Mouse (Mus musculus) kidney, embryonic 15.5 days (tissue): ENCODE data around the gene Chd3. TPM values are rescaled to one million over a fixed set of nuclear protein-coding genes. Genes with fewer than 3 reads are reported as not detected.
"Not testable (repeated sequence)": the region's sequence is repeated elsewhere in the genome, so short reads cannot be mapped to it uniquely, and the experiment has no call there.

ENCODE experiments used
- ATAC-seq: fragments of 200-750 bp; cut with Nextera tagmentation; replicated peaks from 2 replicates; pipeline ENCODE4 v1.8.0; 2017; ENCODE audit warnings: moderate TSS enrichment; ENCODE audit not compliant: low FRiP score
- H3K27ac ChIP-seq: fragments of 300-500 bp; sonication (generic); 2 replicates; pipeline ENCODE4 v1.5.1; 2015; ENCODE audit warnings: mild to moderate bottlenecking, inconsistent platforms
- H3K27me3 ChIP-seq: fragments of 300-500 bp; sonication (generic); 2 replicates; pipeline ENCODE4 v1.6.1; 2015; ENCODE audit warnings: inconsistent platforms
- H3K36me3 ChIP-seq: fragments of 300-500 bp; sonication (generic); 2 replicates; pipeline ENCODE4 v1.6.1; 2015; ENCODE audit warnings: inconsistent platforms
- H3K4me1 ChIP-seq: fragments of 300-500 bp; sonication (generic); 2 replicates; pipeline ENCODE4 v1.6.1; 2015; ENCODE audit warnings: inconsistent platforms
- H3K4me2 ChIP-seq: fragments of 300-500 bp; sonication (generic); 2 replicates; pipeline ENCODE4 v1.6.1; 2015; ENCODE audit warnings: moderate library complexity, mild to moderate bottlenecking, inconsistent platforms
- H3K4me3 ChIP-seq: fragments of 300-500 bp; sonication (generic); replicated peaks from 2 replicates; pipeline ENCODE4 v1.5.1; 2015; ENCODE audit warnings: mild to moderate bottlenecking, inconsistent platforms
- H3K9ac ChIP-seq: fragments of 300-500 bp; sonication (generic); 2 replicates; pipeline ENCODE4 v1.6.1; 2015; ENCODE audit warnings: mild to moderate bottlenecking, inconsistent platforms
- H3K9me3 ChIP-seq: fragments of 300-500 bp; sonication (generic); replicated peaks from 2 replicates; pipeline ENCODE4 v1.6.1; 2016; ENCODE audit warnings: inconsistent platforms
- WGBS: fragments of 180-500 bp; shearing (Covaris S2); methylation state at CpG from one replicate; pipeline ENCODE4 v1.1.7; 2015; ENCODE audit warnings: mixed read lengths; 5-methylcytosine and 5-hydroxymethylcytosine counted together
- polyA plus RNA-seq: library from polyadenylated mRNA; unstranded; fragments of >200 nt; fragmentation: Nextera tagmentation; extraction: Ambion mirVana; gene quantifications from 2 replicates; pipeline ENCODE4 v1.2.1, GENCODE M21; 2015

Chd3 gene
- polyA plus RNA-seq, 1 experiment from 2014 or later: 62.8 TPM

- Histone ChIP-seq H3K36me3 (peaks cover 26% of the 10 kb centered on the region), H3K4me1 (peaks cover 51% of the 10 kb centered on the region), H3K4me2 (peak overlapping the region; percentile 84), H3K27ac (peak overlapping the region; percentile 99), H3K27me3 (0 out of 2 replicates have a peak, but pooled peaks cover 3% of the 10 kb centered on the region), H3K9me3 (no peaks in the 10 kb centered on the region), H3K9ac (peak overlapping the region; percentile 91), H3K4me3 (peak overlapping the region; percentile 78)
- peak; percentile 88 for ATAC-seq
- WGBS: under 1% methylated on average over 48 of the region's 48 CpGs
These were observed 26.6 kb upstream of the Chd3 start for GRCm38 (mm10) chr11:69395634-69396373.

- Histone ChIP-seq H3K4me1 (peaks cover 46% of the 10 kb centered on the region), H3K36me3 (peaks cover 21% of the 10 kb centered on the region), H3K9ac (peak within 1 kb of the TSS; percentile 91), H3K4me2 (peak within 1 kb of the TSS; percentile 84), H3K27ac (peak within 1 kb of the TSS; percentile 99), H3K4me3 (peak within 1 kb of the TSS; percentile 78)
- WGBS: under 1% methylated on average over 24 of the region's 24 CpGs
- ATAC-seq: peak; percentile 78
- H3K27me3 ChIP-seq, H3K9me3 ChIP-seq: not testable (repeated sequence)
These were observed 26.0 kb upstream of the Chd3 start, which contains the start of the genes Naa38 and Cyb5d1 for GRCm38 (mm10) chr11:69395235-69395633. Gene Naa38 (plus strand): TSS chr11:69395487. Gene Cyb5d1 (minus strand): TSS chr11:69395631.

GRCm38 (mm10) chr11:69394591-69395167, 25.5 kb upstream of the Chd3 start:
- H3K27me3 ChIP-seq, ATAC-seq, H3K9me3 ChIP-seq: not testable (repeated sequence)
- peak overlapping the region; percentile 78 for H3K4me3 ChIP-seq
- H3K9ac ChIP-seq: peak overlapping the region; percentile 62
- peak overlapping the region; percentile 84 for H3K4me2 ChIP-seq
- peaks cover 15% of the 10 kb centered on the region for H3K36me3 ChIP-seq
- peak overlapping the region; percentile 99 for H3K27ac ChIP-seq
- under 1% methylated on average over 31 of the region's 31 CpGs for WGBS
- peaks cover 46% of the 10 kb centered on the region for H3K4me1 ChIP-seq

- 47% methylated on average over 10 of the region's 10 CpGs for WGBS
- Histone ChIP-seq H3K4me3 (no peak overlapping the region), H3K4me2 (no peak overlapping the region), H3K36me3 (peaks cover 7% of the 10 kb centered on the region; the same call in 1 of the 2 replicates), H3K27ac (no peak overlapping the region), H3K9ac (no peak overlapping the region), H3K4me1 (peaks cover 13% of the 10 kb centered on the region), H3K9me3 (no peaks in the 10 kb centered on the region), H3K27me3 (no peaks in the 10 kb centered on the region)
- no peak for ATAC-seq
These were observed 21.3 kb upstream of the Chd3 start for GRCm38 (mm10) chr11:69390400-69391034.

GRCm38 (mm10) chr11:69389531-69390399, 20.6 kb upstream of the Chd3 start:
- Histone ChIP-seq H3K36me3 (peaks cover 7% of the 10 kb centered on the region; the same call in 1 of the 2 replicates), H3K27ac (no peak overlapping the region), H3K4me3 (no peak overlapping the region), H3K4me1 (peaks cover 13% of the 10 kb centered on the region), H3K9me3 (no peaks in the 10 kb centered on the region), H3K9ac (0 out of 2 replicates have a peak overlapping the region, but pooled peaks have one; percentile 4), H3K27me3 (no peaks in the 10 kb centered on the region), H3K4me2 (no peak overlapping the region)
- ATAC-seq: no peak
- 56% methylated on average over 14 of the region's 14 CpGs for WGBS

GRCm38 (mm10) chr11:69388680-69389079, 19.5 kb upstream of the Chd3 start:
- ATAC-seq: no peak
- peaks cover 7% of the 10 kb centered on the region; the same call in 1 of the 2 replicates for H3K36me3 ChIP-seq
- H3K9ac ChIP-seq: no peak overlapping the region
- H3K4me2 ChIP-seq: no peak overlapping the region
- no peak overlapping the region for H3K4me3 ChIP-seq
- no peak overlapping the region for H3K27ac ChIP-seq
- peaks cover 8% of the 10 kb centered on the region for H3K4me1 ChIP-seq
- WGBS: 96% methylated on average over 4 of the region's 4 CpGs
- no peaks in the 10 kb centered on the region for H3K27me3 ChIP-seq
- no peaks in the 10 kb centered on the region for H3K9me3 ChIP-seq

- Histone ChIP-seq H3K9me3 (no peaks in the 10 kb centered on the region), H3K27me3 (no peaks in the 10 kb centered on the region), H3K27ac (no peak overlapping the region), H3K9ac (no peak overlapping the region), H3K36me3 (peaks cover 5% of the 10 kb centered on the region; the same call in 1 of the 2 replicates), H3K4me1 (peaks cover 12% of the 10 kb centered on the region), H3K4me2 (no peak overlapping the region), H3K4me3 (no peak overlapping the region)
- 75% methylated on average over 7 of the region's 7 CpGs for WGBS
- no peak for ATAC-seq
These were observed 17.6 kb upstream of the Chd3 start for GRCm38 (mm10) chr11:69386758-69387157.

- no peaks in the 10 kb centered on the region for H3K27me3 ChIP-seq
- 0 out of 2 replicates have a peak overlapping the region, but pooled peaks have one; percentile 13 for H3K27ac ChIP-seq
- no peak overlapping the region for H3K4me2 ChIP-seq
- peaks cover 8% of the 10 kb centered on the region for H3K4me1 ChIP-seq
- no peaks in the 10 kb centered on the region for H3K9me3 ChIP-seq
- H3K36me3 ChIP-seq: peaks cover 8% of the 10 kb centered on the region; the same call in 1 of the 2 replicates
- H3K9ac ChIP-seq: no peak overlapping the region
- ATAC-seq: no peak
- no peak overlapping the region for H3K4me3 ChIP-seq
- WGBS: 72% methylated on average over 6 of the region's 6 CpGs
These were observed 15.8 kb upstream of the Chd3 start for GRCm38 (mm10) chr11:69384979-69385378.

- 0 out of 2 replicates have a peak, but pooled peaks have one; percentile 46 for ATAC-seq
- Histone ChIP-seq H3K27me3 (no peaks in the 10 kb centered on the region), H3K4me3 (no peak overlapping the region), H3K9me3 (no peaks in the 10 kb centered on the region), H3K4me1 (0 out of 2 replicates have a peak, but pooled peaks cover 4% of the 10 kb centered on the region), H3K36me3 (peaks cover 21% of the 10 kb centered on the region), H3K4me2 (no peak overlapping the region), H3K27ac (0 out of 2 replicates have a peak overlapping the region, but pooled peaks have one; percentile 1), H3K9ac (no peak overlapping the region)
- WGBS: 55% methylated on average over 10 of the region's 10 CpGs
These were observed 13.4 kb upstream of the Chd3 start for GRCm38 (mm10) chr11:69382478-69383105.

GRCm38 (mm10) chr11:69381356-69381755, 12.2 kb upstream of the Chd3 start:
- no peak for ATAC-seq
- WGBS: 85% methylated on average over 6 of the region's 6 CpGs
- H3K4me3 ChIP-seq: no peak overlapping the region
- H3K27ac ChIP-seq: no peak overlapping the region
- H3K9ac ChIP-seq: no peak overlapping the region
- no peak overlapping the region for H3K4me2 ChIP-seq
- 0 out of 2 replicates have a peak, but pooled peaks cover 4% of the 10 kb centered on the region for H3K4me1 ChIP-seq
- peaks cover 32% of the 10 kb centered on the region for H3K36me3 ChIP-seq
- no peaks in the 10 kb centered on the region for H3K9me3 ChIP-seq
- no peaks in the 10 kb centered on the region for H3K27me3 ChIP-seq

GRCm38 (mm10) chr11:69379600-69379999, 10.4 kb upstream of the Chd3 start:
- Histone ChIP-seq H3K9me3 (no peaks in the 10 kb centered on the region), H3K4me2 (no peak overlapping the region), H3K9ac (no peak overlapping the region), H3K36me3 (peaks cover 47% of the 10 kb centered on the region), H3K4me3 (no peak overlapping the region), H3K27ac (no peak overlapping the region), H3K4me1 (0 out of 2 replicates have a peak, but pooled peaks cover 4% of the 10 kb centered on the region), H3K27me3 (no peaks in the 10 kb centered on the region)
- 85% methylated on average over 3 of the region's 3 CpGs for WGBS
- ATAC-seq: no peak
